Mouse (Mus musculus) gastrocnemius, adult 2 months (tissue): Measurements from ENCODE around the gene Ttyh3. TPM values are rescaled to one million over a fixed set of nuclear protein-coding genes. Genes with fewer than 3 reads are reported as not detected.

Experiments
- DNase-seq: peaks from one replicate; pipeline ENCODE4 v3.0.0; 2022
- H3K27ac ChIP-seq: fragments of 200-600 bp; 2 replicates; pipeline ENCODE4 v1.8.1; 2022; ENCODE audit warnings: mild to moderate bottlenecking
- H3K4me3 ChIP-seq: fragments of 200-600 bp; 2 replicates; pipeline ENCODE4 v1.8.1; 2022; ENCODE audit warnings: mild to moderate bottlenecking, moderate library complexity
- CTCF ChIP-seq: fragments of 200-600 bp; IDR thresholded peaks from 2 replicates; pipeline ENCODE4 v1.8.1; 2022; ENCODE audit warnings: antibody characterized with exemption, mild to moderate bottlenecking, moderate library complexity
- intact Hi-C: fragments of 180-260 bp; cut with DNase I; formaldehyde crosslinking; loops from one replicate; pipeline ENCODE4 v1.15.1; 2025
- total RNA-seq, 2 experiments: library from RNA; stranded (reverse); gene quantifications; 2 replicates each; pipeline ENCODE4 v1.2.3; 2021

Gene Ttyh3
- total RNA-seq, 2 experiments from 2014 or later: 4.0 to 4.4 TPM

DNA sequence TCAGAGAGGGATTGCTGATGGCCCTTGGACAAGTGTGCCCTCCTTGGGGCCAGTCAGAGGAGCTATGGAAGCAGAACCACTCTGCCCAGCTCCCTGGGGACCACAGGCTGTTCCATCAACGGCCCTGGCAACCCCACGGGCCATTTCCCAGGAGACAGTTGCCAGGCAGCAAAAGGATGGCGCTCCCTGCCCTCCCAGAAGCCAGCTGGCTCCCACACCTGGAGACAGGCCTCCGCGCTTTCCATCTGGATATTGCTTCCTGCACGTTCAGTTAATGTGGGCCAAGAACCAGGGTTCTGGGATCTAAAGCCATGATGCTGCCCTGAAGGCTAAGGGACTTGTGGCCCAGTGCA is 11.8 kb downstream of the Ttyh3 start:
- intact Hi-C loops: no loop called here
- DNase-seq: peak; percentile 62
- TF ChIP-seq CTCF: no peak
- Histone ChIP-seq H3K4me3 (no peak overlapping the region), H3K27ac (peak overlapping the region; percentile 44; the same call in 1 of the 2 replicates)

DNA sequence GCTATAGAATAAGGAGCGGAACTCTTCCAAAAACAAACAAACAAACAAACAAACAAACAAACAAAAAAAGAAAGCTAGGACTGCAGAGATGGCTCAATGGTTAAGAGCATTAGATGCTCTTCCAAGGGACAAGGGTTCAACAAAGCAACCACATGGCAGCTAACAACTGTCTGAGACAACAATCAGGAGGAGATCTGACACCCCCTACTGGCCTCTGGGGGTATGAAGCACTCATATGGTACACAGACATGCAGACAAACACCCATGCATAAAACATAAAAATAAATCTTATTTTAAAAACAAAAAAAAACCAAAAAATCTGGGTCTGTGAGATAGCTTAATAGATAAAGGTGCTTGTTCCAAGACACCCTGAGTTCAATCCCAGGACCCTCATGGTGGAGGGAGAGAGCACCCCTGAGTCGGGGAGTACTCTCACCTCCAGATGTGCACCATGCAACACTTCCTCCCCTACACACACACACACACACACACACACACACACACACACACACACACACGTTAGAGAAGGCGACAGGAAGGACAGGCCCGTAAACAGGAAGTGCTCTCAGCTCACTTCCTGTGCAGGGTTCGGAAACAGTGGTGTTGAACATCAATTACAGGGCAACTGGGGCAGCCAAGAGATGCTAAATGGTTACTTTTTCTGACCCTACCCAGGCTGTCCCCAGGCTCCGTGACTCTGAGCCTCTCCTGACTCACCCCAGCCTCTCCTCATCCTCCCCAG is 12.3 kb downstream of the Ttyh3 start:
- TF ChIP-seq CTCF: peak; percentile 12; the same call in 1 of the 2 replicates
- Histone ChIP-seq H3K4me3 (no peak overlapping the region), H3K27ac (peak overlapping the region; percentile 44; the same call in 1 of the 2 replicates)
- no peak for DNase-seq
- intact Hi-C loops: no loop called here

DNA sequence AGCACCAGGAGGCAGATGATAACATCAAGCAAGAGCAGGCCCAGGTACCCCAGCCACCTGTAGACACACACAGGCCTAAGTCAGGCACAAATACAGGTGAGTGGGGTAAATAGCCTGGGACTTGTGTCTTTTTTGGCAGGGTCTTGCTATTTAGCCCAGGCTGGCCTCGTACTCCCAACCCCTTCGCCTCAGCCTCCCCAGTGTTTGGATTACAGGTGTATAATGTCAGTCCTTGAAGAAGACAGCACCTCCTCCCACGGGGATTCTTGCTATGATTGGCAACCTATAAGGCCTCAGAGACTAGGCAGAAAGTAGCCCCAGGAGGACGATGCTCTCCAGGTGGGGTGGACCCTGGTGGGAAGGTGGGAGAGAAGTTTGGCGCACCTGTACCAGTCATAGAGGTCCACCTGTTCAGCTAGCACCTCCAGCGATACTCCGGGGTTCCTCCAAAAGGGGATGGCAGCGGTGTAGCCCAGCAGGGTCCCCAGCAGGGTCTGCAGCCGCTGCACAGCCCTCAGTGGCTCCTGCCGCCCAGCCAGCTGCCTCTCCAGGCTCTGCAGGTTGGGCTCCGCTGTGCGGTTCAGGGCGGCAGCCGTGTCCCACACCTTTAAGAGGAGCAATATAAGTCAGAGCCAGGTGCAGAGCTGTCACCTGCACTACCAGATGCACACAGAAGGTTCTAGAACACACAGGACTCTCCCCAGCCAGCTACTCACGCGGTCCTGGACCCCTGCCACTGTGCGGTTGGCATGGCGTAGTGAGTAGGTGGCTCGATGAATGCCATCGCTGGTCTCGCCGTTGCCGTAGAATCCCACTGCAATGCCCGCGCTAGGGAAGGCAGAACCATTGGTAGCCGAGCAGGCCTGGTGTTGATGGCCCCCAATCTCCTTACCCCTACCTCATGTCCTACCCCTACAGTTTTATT is 13.8 kb downstream of the Ttyh3 start:
- Histone ChIP-seq H3K4me3 (no peak overlapping the region), H3K27ac (no peak overlapping the region)
- TF ChIP-seq CTCF: no peak
- no peak for DNase-seq
- intact Hi-C loops: no loop called here

DNA sequence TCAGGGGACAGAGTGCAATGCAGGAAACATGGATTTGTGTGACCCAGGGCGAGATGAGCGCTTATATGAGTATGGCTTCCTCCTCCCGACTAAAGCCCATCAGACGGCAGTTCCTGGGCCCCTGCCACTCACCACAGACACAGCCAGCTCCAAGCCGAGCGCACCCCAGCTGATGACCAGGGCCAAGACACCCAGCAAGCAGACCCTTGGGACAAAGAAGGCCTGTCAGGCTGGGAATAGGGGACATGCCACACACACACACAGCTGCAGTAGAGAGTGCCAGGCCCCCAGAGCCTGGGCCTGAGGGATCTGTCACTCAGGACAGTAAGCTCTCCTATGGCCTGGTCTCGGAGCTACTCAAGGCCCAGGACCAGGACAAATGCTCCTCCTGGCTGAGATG is 15.4 kb downstream of the Ttyh3 start:
- intact Hi-C loops: no loop called here
- no peak for TF ChIP-seq CTCF
- no peak for DNase-seq
- Histone ChIP-seq H3K4me3 (no peak overlapping the region), H3K27ac (no peak overlapping the region)

DNA sequence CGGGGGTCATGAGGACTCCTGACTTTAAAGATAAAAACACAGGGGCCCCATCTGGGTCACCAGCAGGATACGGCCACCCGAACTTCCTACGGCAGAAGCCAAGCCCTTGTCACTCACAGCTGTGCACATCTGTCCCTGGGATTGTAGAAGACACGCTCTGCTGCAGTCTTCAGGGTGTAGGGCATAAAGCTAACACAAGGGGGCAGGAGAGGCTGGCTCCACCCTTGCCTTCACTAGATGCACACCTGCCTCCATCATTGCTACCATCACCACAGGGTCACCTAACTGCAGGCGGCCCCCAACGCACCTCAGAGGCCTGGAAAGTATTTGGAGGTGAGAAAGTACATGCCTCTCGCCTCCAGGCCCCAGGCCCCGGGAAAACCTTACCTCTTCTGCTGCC is 19.8 kb downstream of the Ttyh3 start:
- intact Hi-C loops: loop anchor here (5.0 kb wide), 1 partner anchor 33 kb away; no protein-coding TSS in a partner anchor
- no peak for DNase-seq
- no peak overlapping the region for H3K4me3 ChIP-seq
- peak; percentile 64 for TF ChIP-seq CTCF
- H3K27ac ChIP-seq: no peak overlapping the region

DNA sequence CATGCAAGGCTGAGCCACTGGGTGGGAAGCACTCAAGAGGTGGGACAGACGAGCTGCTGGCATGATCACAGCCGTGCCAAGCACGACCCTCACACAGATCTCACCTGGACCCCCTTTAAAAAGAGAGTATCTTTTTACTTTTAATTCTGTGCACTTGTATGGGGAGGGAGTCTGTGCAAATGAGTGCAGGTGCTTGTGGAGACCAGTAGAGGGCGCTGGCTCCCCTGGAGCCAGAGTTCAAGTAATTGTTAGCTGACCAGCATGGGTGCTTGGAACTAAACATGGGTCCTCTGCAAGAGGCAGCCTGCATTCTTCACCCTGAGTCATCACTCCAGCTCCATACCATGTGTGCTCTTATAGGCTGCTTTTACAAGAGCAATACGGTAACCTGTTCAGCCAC is 21.3 kb downstream of the Ttyh3 start:
- DNase-seq: no peak
- no peak overlapping the region for H3K27ac ChIP-seq
- peak; percentile 22; the same call in 1 of the 2 replicates for TF ChIP-seq CTCF
- H3K4me3 ChIP-seq: no peak overlapping the region
- intact Hi-C loops: loop anchor here (5.0 kb wide), 1 partner anchor 35 kb away; no protein-coding TSS in a partner anchor

DNA sequence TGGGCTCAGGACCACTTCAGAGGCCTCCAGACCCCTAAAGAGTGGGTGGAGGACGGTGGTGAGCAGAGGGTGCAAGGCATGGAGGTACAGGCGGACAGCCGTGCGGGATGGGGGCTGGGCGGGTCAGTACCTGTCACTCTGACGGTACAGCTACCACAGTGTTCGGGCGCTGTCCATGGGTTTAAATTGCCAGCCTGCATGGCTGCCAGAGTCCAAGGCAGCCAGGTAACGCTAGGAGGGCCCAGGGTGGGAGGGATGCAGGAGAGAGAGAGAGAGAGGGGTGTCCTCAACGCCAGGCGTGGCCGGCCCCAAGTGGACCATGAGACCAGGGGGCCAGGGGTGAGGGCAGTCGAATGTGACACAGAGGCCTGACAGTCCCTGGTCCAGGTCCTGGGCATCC is 23.9 kb downstream of the Ttyh3 start:
- DNase-seq: no peak
- Histone ChIP-seq H3K27ac (no peak overlapping the region), H3K4me3 (no peak overlapping the region)
- no peak for TF ChIP-seq CTCF
- intact Hi-C loops: loop anchor here (5.0 kb wide), 1 partner anchor 37 kb away; no protein-coding TSS in a partner anchor

DNA sequence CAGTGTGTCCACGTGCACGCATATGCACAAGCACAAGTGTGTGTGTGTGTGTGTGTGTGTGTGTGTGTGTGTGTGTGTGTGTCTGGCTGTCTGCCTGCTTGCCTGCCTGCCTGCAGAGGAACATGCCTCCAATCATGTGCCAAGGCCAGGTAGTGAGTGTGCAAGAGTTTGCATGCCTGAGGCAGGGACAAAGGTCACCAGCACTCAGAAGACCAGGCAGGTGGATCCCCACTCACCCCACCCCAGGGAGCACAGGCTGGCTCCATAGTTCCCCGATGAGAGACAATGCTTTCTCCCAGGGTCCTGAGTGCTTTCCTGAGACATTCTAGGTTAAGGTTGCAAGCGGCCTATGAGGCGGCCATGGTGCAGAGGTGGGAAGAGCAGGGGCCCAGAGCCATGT is 24.6 kb downstream of the Ttyh3 start:
- H3K27ac ChIP-seq: no peak overlapping the region
- intact Hi-C loops: no loop called here
- no peak for TF ChIP-seq CTCF

DNA sequence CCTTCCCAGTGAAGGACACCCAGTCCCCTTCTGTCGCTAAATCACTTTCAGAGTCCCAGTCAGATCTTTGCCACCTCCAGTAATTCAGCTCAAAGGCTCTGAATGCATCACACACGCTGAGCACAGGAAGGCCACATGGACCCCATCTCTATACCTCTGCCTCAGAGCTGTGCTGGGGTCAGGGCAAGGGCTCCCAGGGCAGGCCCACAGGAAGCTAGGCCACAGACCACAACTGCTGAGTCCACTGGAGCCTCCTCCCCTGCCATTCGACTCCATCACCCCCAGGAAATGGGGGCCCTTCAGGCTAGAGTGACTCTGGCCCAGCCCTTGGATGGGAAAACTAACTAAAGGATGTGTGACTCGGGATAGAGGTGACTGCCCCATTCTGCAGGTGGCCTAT is 25.0 kb downstream of the Ttyh3 start:
- H3K4me3 ChIP-seq: no peak overlapping the region
- TF ChIP-seq CTCF: no peak
- intact Hi-C loops: no loop called here
- no peak overlapping the region for H3K27ac ChIP-seq
- DNase-seq: no peak

More for the DNA sequence above, 24.6 kb downstream of the Ttyh3 start:
- no peak overlapping the region for H3K4me3 ChIP-seq
- no peak for DNase-seq

DNA sequence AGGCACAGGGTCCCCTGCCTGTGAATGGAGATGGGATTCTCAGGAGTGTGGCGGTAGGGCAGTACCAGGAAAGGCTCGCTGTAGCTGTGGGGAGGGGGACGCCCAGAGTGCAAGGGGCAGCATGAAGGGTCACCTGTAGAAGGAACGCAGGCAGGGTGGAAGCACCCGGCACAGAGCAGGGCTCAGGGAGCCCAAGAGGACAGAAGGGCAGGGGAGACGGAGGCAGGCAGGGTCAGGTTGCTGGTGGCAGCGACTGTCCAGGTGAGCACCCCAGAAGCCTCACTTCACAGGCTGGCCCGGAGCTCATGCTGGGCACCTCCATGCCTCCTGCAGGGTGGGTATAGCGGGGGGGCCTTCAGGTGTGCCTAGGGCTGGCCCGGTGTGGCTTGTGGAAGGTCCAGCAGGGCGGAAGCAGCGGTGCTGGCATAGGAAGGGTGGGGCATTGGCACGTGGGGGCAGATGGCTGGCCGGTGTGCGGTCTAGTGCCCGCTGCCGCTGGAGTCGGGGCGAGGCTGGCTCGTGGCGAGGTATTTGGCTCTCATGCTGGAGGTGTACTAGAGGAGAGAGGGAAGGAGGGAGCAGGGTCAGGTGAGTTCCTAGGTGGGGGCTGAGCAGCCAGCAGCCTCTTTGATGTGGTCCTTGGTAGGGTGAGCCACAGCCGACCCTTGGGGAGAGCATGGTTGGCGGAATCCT is 25.7 kb downstream of the Ttyh3 start:
- no peak for TF ChIP-seq CTCF
- Histone ChIP-seq H3K4me3 (no peak overlapping the region), H3K27ac (no peak overlapping the region)
- no peak for DNase-seq
- intact Hi-C loops: no loop called here

DNA sequence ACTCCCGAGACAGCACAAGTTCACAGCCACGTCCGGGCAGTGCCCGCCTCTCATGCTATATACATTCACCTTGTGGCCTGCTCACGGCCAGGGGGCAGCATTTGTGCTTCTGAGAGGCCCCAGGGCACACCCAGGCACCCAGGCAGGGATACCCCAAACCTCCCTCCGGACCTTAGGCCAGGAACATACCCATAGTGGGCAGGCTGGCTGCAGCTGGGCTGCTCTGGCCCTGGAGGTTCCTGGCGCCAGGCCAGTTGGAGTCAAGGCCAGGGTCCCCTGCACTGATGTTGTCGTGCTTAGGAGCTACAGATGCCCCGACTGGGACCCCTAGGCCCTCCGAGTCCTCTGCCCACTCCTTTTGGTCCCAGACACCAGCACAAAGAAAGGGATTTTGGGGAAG is 27.3 kb downstream of the Ttyh3 start:
- Histone ChIP-seq H3K4me3 (no peak overlapping the region), H3K27ac (no peak overlapping the region)
- intact Hi-C loops: no loop called here
- no peak for TF ChIP-seq CTCF
- no peak for DNase-seq

DNA sequence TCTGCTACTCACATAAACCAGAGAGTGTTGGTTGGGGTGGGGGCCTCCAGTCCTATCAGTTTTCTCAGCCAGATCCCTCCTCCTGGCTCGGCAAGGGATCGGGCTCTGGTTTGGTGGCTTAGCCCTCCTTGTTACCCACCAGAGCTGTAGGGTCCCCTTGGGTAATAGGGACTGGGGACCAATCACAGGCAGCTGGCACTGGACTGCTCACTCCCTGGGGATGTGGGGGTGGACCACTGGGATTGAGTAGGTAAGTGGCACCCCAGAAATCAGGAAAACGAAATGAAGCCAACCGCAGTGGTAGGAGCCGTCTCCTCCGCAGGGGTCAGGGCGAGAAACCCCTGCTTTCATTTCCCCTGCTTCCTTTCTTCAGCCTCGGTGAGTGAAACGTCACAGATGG is 27.7 kb downstream of the Ttyh3 start:
- TF ChIP-seq CTCF: no peak
- Histone ChIP-seq H3K4me3 (no peak overlapping the region), H3K27ac (no peak overlapping the region)
- no peak for DNase-seq
- intact Hi-C loops: no loop called here
